Mouse (Mus musculus) C2C12 (cell line): ENCODE data around the gene Ly6g6f.

Experiments
- CEBPB ChIP-seq: IDR thresholded peaks from one replicate; pipeline ENCODE4 v1.6.1; 2011; ENCODE audit warnings: low read depth, mild to moderate bottlenecking, control low read depth, moderate library complexity
- CTCF ChIP-seq: IDR thresholded peaks from one replicate; pipeline ENCODE4 v1.5.1; 2011; ENCODE audit not compliant: control insufficient read depth, insufficient read depth, insufficient read length
- FOSL1 ChIP-seq: IDR thresholded peaks from one replicate; pipeline ENCODE4 v1.8.0; 2011; ENCODE audit warnings: mild to moderate bottlenecking, low read length; ENCODE audit not compliant: poor library complexity, insufficient read depth, severe bottlenecking
- MAX ChIP-seq: IDR thresholded peaks from one replicate; pipeline ENCODE4 v1.6.1; 2011; ENCODE audit warnings: mild to moderate bottlenecking, control low read depth
- MYOD1 ChIP-seq: IDR thresholded peaks from one replicate; pipeline ENCODE4 v1.6.1; 2011; ENCODE audit warnings: low read depth; ENCODE audit not compliant: control insufficient read depth, insufficient read length
- MYOG ChIP-seq: IDR thresholded peaks from one replicate; pipeline ENCODE4 v1.6.1; 2011; ENCODE audit not compliant: control insufficient read depth, insufficient read length; ENCODE audit errors: extremely low read depth
- USF1 ChIP-seq: IDR thresholded peaks from one replicate; pipeline ENCODE4 v1.6.1; 2011; ENCODE audit warnings: low read depth, mild to moderate bottlenecking, control low read depth, moderate library complexity

- TF ChIP-seq CTCF (no peak), USF1 (no peak), MYOD1 (no peak), MYOG (no peak), CEBPB (no peak), MAX (peak; percentile 83), FOSL1 (no peak)
These were observed 39.4 kb downstream of the Ly6g6f start for GRCm38 (mm10) chr17:35045807-35046680.
